Mouse (Mus musculus) erythroblast, embryonic 14.5 days (primary cell): ENCODE data around the gene Ankrd28.

Experiments used
- GATA1 ChIP-seq: IDR thresholded peaks from 2 replicates; pipeline ENCODE4 v1.6.1; 2012; ENCODE audit warnings: low read length, inconsistent platforms, mixed read lengths
- TAL1 ChIP-seq: IDR thresholded peaks from 3 replicates; pipeline ENCODE4 v1.6.1; 2012; ENCODE audit warnings: low read length, inconsistent platforms, mixed read lengths

DNA sequence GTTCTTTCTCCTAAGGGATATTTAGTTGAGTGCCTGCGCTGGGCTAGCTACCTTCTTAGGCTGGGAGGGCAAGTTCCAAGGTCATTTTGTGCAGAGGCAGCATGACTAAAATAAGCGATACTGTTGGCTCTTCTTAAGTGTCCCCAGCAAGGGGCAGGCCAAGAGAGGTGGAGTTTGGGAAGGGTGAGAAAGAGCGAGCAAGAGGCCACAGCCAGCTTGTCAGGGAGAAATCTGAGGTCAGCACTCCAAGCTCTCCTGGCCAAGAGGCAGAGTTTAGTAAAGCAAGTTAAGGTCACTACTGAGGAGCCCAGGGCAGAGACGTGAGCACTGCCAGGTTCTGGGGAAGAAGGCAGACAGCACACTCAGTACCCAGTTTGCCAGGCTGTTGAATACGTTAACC is 41.7 kb upstream of the Ankrd28 start:
- no peak for TF ChIP-seq GATA1
- no peak for TF ChIP-seq TAL1
